In genomic region chr10:69670496-69670895, GRCm38 (mm10) we compare ENCODE assay signal across 21 mouse cellular contexts.
A peak's percentile ranks its signal among the peaks of the same experiment; 100 is the strongest.
DNase-seq lines count a peak whose midpoint lies in the region; ATAC-seq and TF ChIP-seq lines count a peak whose summit lies in the region.
"Had no signal": no experiment of that assay in that cellular context is flagged by ENCODE, and none has a peak within 500 bp of the region (broad histone marks: within the 10 kb centered on the region; RNA-seq: fewer than 3 reads in every experiment).

No protein-coding gene starts in this region.

- peaks cover 33% of the 10 kb centered on the region for H3K4me1 ChIP-seq in heart, embryonic 13.5 days
- H3K4me1 ChIP-seq in kidney, postnatal 0 days (replicated peaks; ENCODE audit: insufficient read depth, low read length): no peaks in the 10 kb centered on the region
- H3K4me1 ChIP-seq: forebrain, embryonic 12.5 days; forebrain, embryonic 15.5 days; hindbrain, embryonic 10.5 days; intestine, embryonic 15.5 days had no signal

- H3K4me2 ChIP-seq in heart, embryonic 13.5 days: no peak overlapping the region
- H3K4me2 ChIP-seq in kidney, postnatal 0 days (ENCODE audit: low read length): no peak overlapping the region
- H3K4me2 ChIP-seq: forebrain, embryonic 12.5 days; forebrain, embryonic 15.5 days; hindbrain, embryonic 13.5 days; intestine, embryonic 15.5 days had no signal

- DNase-seq in heart, postnatal 4 days: no peak
- peak; percentile 41 for DNase-seq in kidney, postnatal 0 days (ENCODE audit: low spot score)
- DNase-seq in kidney, postnatal 10 days: no peak
- DNase-seq in NIH3T3 (ENCODE audit: low read depth): peak; percentile 72
- no peak for DNase-seq in gastrocnemius, postnatal 36 days
- DNase-seq in layer of hippocampus, adult 2 months (ENCODE audit: low spot score in 2 of 2): no peak
- DNase-seq: adrenal gland, postnatal 10 days; adrenal gland, postnatal 36 days; cerebellum, adult 18-20 months; cerebellum, adult 9-10 months; cerebellum, postnatal 14 days; heart, adult 2 months had no signal

- no peak for ATAC-seq in heart, embryonic 13.5 days (ENCODE audit: extremely low read depth, insufficient number of reproducible peaks, low FRiP score, low TSS enrichment)
- ATAC-seq in kidney, postnatal 0 days (replicated peaks; ENCODE audit: low FRiP score, low read depth): no peak
- ATAC-seq: CD4-positive, CD25-positive, alpha-beta regulatory T cell, adult 4 months; forebrain, embryonic 15.5 days; hindbrain, embryonic 16.5 days; intestine, embryonic 15.5 days had no signal

- no peak overlapping the region for H3K9ac ChIP-seq in heart, embryonic 13.5 days
- H3K9ac ChIP-seq in kidney, postnatal 0 days (ENCODE audit: low read depth, low read length): no peak overlapping the region
- H3K9ac ChIP-seq: forebrain, embryonic 12.5 days; forebrain, embryonic 15.5 days; hindbrain, embryonic 13.5 days; intestine, embryonic 15.5 days had no signal

- no peaks in the 10 kb centered on the region for H3K27me3 ChIP-seq in heart, embryonic 13.5 days (replicated peaks)
- H3K27me3 ChIP-seq in kidney, postnatal 0 days (ENCODE audit: insufficient read depth, low read length): no peaks in the 10 kb centered on the region
- H3K27me3 ChIP-seq: forebrain, embryonic 12.5 days; forebrain, embryonic 15.5 days; hindbrain, embryonic 13.5 days; intestine, embryonic 15.5 days had no signal

- H3K27ac ChIP-seq in heart, embryonic 13.5 days (replicated peaks): 0 out of 2 replicates have a peak overlapping the region, but pooled peaks have one; percentile 12
- no peak overlapping the region for H3K27ac ChIP-seq in kidney, postnatal 0 days
- no peak overlapping the region for H3K27ac ChIP-seq in layer of hippocampus, adult 2 months
- H3K27ac ChIP-seq: forebrain, embryonic 12.5 days; forebrain, embryonic 15.5 days; heart, adult 2 months; hindbrain, embryonic 10.5 days; hindbrain, embryonic 13.5 days; intestine, embryonic 15.5 days had no signal

- no peaks in the 10 kb centered on the region for H3K36me3 ChIP-seq in heart, embryonic 13.5 days
- no peaks in the 10 kb centered on the region for H3K36me3 ChIP-seq in kidney, postnatal 0 days (ENCODE audit: insufficient read depth, low read length)
- H3K36me3 ChIP-seq: forebrain, embryonic 12.5 days; forebrain, embryonic 15.5 days; heart, embryonic 10.5 days; hindbrain, embryonic 10.5 days; hindbrain, embryonic 13.5 days; intestine, embryonic 15.5 days had no signal

- intact Hi-C loops in gastrocnemius, postnatal 36 days (cut with DNase I): loop anchor here (5.0 kb wide), 1 partner anchor 42 kb away; no protein-coding TSS in a partner anchor

- no peak overlapping the region for H3K4me3 ChIP-seq in heart, embryonic 13.5 days
- no peak overlapping the region for H3K4me3 ChIP-seq in kidney, postnatal 0 days (replicated peaks; ENCODE audit: low read depth, low read length)
- H3K4me3 ChIP-seq in layer of hippocampus, adult 2 months: no peak overlapping the region
- H3K4me3 ChIP-seq: forebrain, embryonic 12.5 days; forebrain, embryonic 15.5 days; heart, adult 2 months; heart, embryonic 10.5 days; hindbrain, embryonic 10.5 days; hindbrain, embryonic 13.5 days; intestine, embryonic 15.5 days had no signal

- no peaks in the 10 kb centered on the region for H3K9me3 ChIP-seq in heart, embryonic 13.5 days
- H3K9me3 ChIP-seq in kidney, postnatal 0 days (replicated peaks; ENCODE audit: low read length): no peaks in the 10 kb centered on the region
- H3K9me3 ChIP-seq: forebrain, embryonic 12.5 days; forebrain, embryonic 15.5 days; heart, embryonic 10.5 days; hindbrain, embryonic 10.5 days; hindbrain, embryonic 13.5 days; intestine, embryonic 15.5 days had no signal

- WGBS in heart, embryonic 13.5 days: 19% methylated on average over 1 of the region's 1 CpGs
- 3% methylated on average over 1 of the region's 1 CpGs for WGBS in kidney, postnatal 0 days

- TF ChIP-seq CTCF in kidney, postnatal 0 days (IDR thresholded peaks at IDR 0.05; ENCODE audit: low read depth): no peak
- TF ChIP-seq CTCF in layer of hippocampus, adult 2 months (conservative IDR thresholded peaks at IDR 0.05): no peak

Comparison
In these comparisons a context has a peak if more than half of its experiments do, and no peak if none do; other contexts are left out.
1. DNase-seq: peak in kidney, postnatal 0 days (single experiment) and NIH3T3 (single experiment); none in heart, postnatal 4 days (single experiment), kidney, postnatal 10 days (single experiment), gastrocnemius, postnatal 36 days (0 of 2) and layer of hippocampus, adult 2 months (0 of 2).